29 mouse cellular contexts compared by ENCODE assay signal in genomic region chr17:72820425-72820824, GRCm38 (mm10). TPM values are rescaled to one million over a fixed set of nuclear protein-coding genes. Genes with fewer than 3 reads are reported as not detected.
DNase-seq lines count a peak whose midpoint lies in the region; ATAC-seq lines count a peak whose summit lies in the region.
"Had no signal": no experiment of that assay in that cellular context is flagged by ENCODE, and none has a peak within 500 bp of the region (broad histone marks: within the 10 kb centered on the region; RNA-seq: fewer than 3 reads in every experiment).

No protein-coding gene starts in this region.

- H3K9me3 ChIP-seq in heart, embryonic 13.5 days = no peaks in the 10 kb centered on the region
- H3K9me3 ChIP-seq in heart, embryonic 10.5 days = no peaks in the 10 kb centered on the region
- H3K9me3 ChIP-seq in intestine, embryonic 14.5 days (ENCODE audit: control insufficient read depth, low read length) = no peaks in the 10 kb centered on the region
- H3K9me3 ChIP-seq in intestine, embryonic 16.5 days (ENCODE audit: control insufficient read depth, low read length) = no peaks in the 10 kb centered on the region
- H3K9me3 ChIP-seq: embryonic facial prominence, embryonic 13.5 days; forebrain, embryonic 10.5 days; hindbrain, embryonic 10.5 days; hindbrain, embryonic 15.5 days; limb, embryonic 12.5 days; lung, embryonic 15.5 days; neural tube, embryonic 12.5 days had no signal

- no peaks in the 10 kb centered on the region for H3K36me3 ChIP-seq in heart, embryonic 13.5 days
- H3K36me3 ChIP-seq in heart, embryonic 10.5 days = no peaks in the 10 kb centered on the region
- H3K36me3 ChIP-seq in intestine, embryonic 14.5 days (ENCODE audit: control insufficient read depth, insufficient read depth, low read length) = no peaks in the 10 kb centered on the region
- H3K36me3 ChIP-seq in intestine, embryonic 16.5 days (ENCODE audit: control insufficient read depth, insufficient read depth, low read length) = no peaks in the 10 kb centered on the region
- H3K36me3 ChIP-seq: embryonic facial prominence, embryonic 13.5 days; forebrain, embryonic 10.5 days; hindbrain, embryonic 10.5 days; hindbrain, embryonic 15.5 days; limb, embryonic 12.5 days; lung, embryonic 15.5 days; neural tube, embryonic 12.5 days had no signal

- DNase-seq in heart, embryonic 10.5 days (ENCODE audit: low spot score) = no peak
- DNase-seq in intestine, embryonic 14.5 days (ENCODE audit: low spot score) = peak; percentile 46
- peak; percentile 21 for DNase-seq in 3T3-L1 (ENCODE audit: low read depth, low spot score)
- DNase-seq in heart, postnatal 36 days = peak; percentile 9 to 17
- no peak for DNase-seq in kidney, postnatal 25 days
- DNase-seq: adrenal gland, adult 2 months; B cell, adult 2 months; cerebellum, adult 18-20 months; cerebellum, postnatal 10 days; forebrain, postnatal 0 days; gastrocnemius, postnatal 10 days; kidney, adult 9 months; kidney, postnatal 10 days; right cerebral cortex, postnatal 4 days; thymus, adult 2 months had no signal

- intact Hi-C loops in heart, postnatal 36 days (cut with DNase I) = no loop called here

- H3K4me3 ChIP-seq in heart, embryonic 13.5 days = no peak overlapping the region
- no peak overlapping the region for H3K4me3 ChIP-seq in heart, embryonic 10.5 days
- no peak overlapping the region for H3K4me3 ChIP-seq in intestine, embryonic 14.5 days (ENCODE audit: low read depth, low read length)
- no peak overlapping the region for H3K4me3 ChIP-seq in intestine, embryonic 16.5 days (ENCODE audit: low read length)
- H3K4me3 ChIP-seq: embryonic facial prominence, embryonic 13.5 days; forebrain, embryonic 10.5 days; hindbrain, embryonic 10.5 days; hindbrain, embryonic 15.5 days; limb, embryonic 12.5 days; lung, embryonic 15.5 days; neural tube, embryonic 12.5 days had no signal

- H3K4me1 ChIP-seq in heart, embryonic 13.5 days = peaks cover 19% of the 10 kb centered on the region
- H3K4me1 ChIP-seq in heart, embryonic 10.5 days = peaks cover 19% of the 10 kb centered on the region
- no peaks in the 10 kb centered on the region for H3K4me1 ChIP-seq in intestine, embryonic 14.5 days (replicated peaks; ENCODE audit: control insufficient read depth, insufficient read depth, low read length)
- no peaks in the 10 kb centered on the region for H3K4me1 ChIP-seq in intestine, embryonic 16.5 days (ENCODE audit: control insufficient read depth, insufficient read depth, low read length)
- H3K4me1 ChIP-seq: hindbrain, embryonic 10.5 days; hindbrain, embryonic 15.5 days; limb, embryonic 12.5 days; lung, embryonic 15.5 days; neural tube, embryonic 12.5 days had no signal

- H3K9ac ChIP-seq in heart, embryonic 13.5 days = no peak overlapping the region
- no peak overlapping the region for H3K9ac ChIP-seq in intestine, embryonic 14.5 days (ENCODE audit: low read length)
- no peak overlapping the region for H3K9ac ChIP-seq in intestine, embryonic 16.5 days (ENCODE audit: low read depth, low read length)
- H3K9ac ChIP-seq: embryonic facial prominence, embryonic 13.5 days; forebrain, postnatal 0 days; hindbrain, embryonic 15.5 days; limb, embryonic 12.5 days; liver, embryonic 14.5 days; lung, embryonic 15.5 days; neural tube, embryonic 12.5 days had no signal

- ATAC-seq in heart, embryonic 13.5 days (ENCODE audit: extremely low read depth, insufficient number of reproducible peaks, low FRiP score, low TSS enrichment) = no peak
- no peak for ATAC-seq in intestine, embryonic 14.5 days (replicated peaks; ENCODE audit: low FRiP score, low TSS enrichment, low read depth)
- no peak for ATAC-seq in intestine, embryonic 16.5 days
- ATAC-seq: activated CD4-positive, CD25-positive, alpha-beta regulatory T cell, adult 4 months; forebrain, postnatal 0 days; inflammation-experienced regulatory T-cells, adult 6 months; midbrain, embryonic 16.5 days had no signal

- no peaks in the 10 kb centered on the region for H3K27me3 ChIP-seq in heart, embryonic 13.5 days (replicated peaks)
- no peaks in the 10 kb centered on the region for H3K27me3 ChIP-seq in heart, embryonic 10.5 days (ENCODE audit: insufficient read depth, poor library complexity, severe bottlenecking)
- no peaks in the 10 kb centered on the region for H3K27me3 ChIP-seq in intestine, embryonic 14.5 days (replicated peaks; ENCODE audit: control insufficient read depth, insufficient read depth, low read length)
- no peaks in the 10 kb centered on the region for H3K27me3 ChIP-seq in intestine, embryonic 16.5 days (replicated peaks; ENCODE audit: control insufficient read depth, insufficient read depth, low read length)
- H3K27me3 ChIP-seq: embryonic facial prominence, embryonic 13.5 days; hindbrain, embryonic 15.5 days; limb, embryonic 12.5 days; lung, embryonic 15.5 days; neural tube, embryonic 12.5 days had no signal

- H3K4me2 ChIP-seq in heart, embryonic 13.5 days = peak overlapping the region; percentile 25
- H3K4me2 ChIP-seq in intestine, embryonic 14.5 days (ENCODE audit: low read length) = no peak overlapping the region
- H3K4me2 ChIP-seq in intestine, embryonic 16.5 days (ENCODE audit: low read depth, low read length) = no peak overlapping the region
- H3K4me2 ChIP-seq: embryonic facial prominence, embryonic 13.5 days; hindbrain, embryonic 15.5 days; limb, embryonic 12.5 days; lung, embryonic 15.5 days; midbrain, embryonic 11.5 days; neural tube, embryonic 12.5 days had no signal

- H3K27ac ChIP-seq in heart, embryonic 13.5 days (replicated peaks) = peak overlapping the region; percentile 57
- no peak overlapping the region for H3K27ac ChIP-seq in heart, embryonic 10.5 days
- no peak overlapping the region for H3K27ac ChIP-seq in intestine, embryonic 14.5 days (ENCODE audit: low read depth)
- no peak overlapping the region for H3K27ac ChIP-seq in intestine, embryonic 16.5 days (ENCODE audit: low read length)
- H3K27ac ChIP-seq: embryonic facial prominence, embryonic 13.5 days; forebrain, embryonic 10.5 days; hindbrain, embryonic 10.5 days; hindbrain, embryonic 15.5 days; limb, embryonic 12.5 days; liver, embryonic 14.5 days; lung, embryonic 15.5 days; neural tube, embryonic 12.5 days had no signal

- 9% methylated on average over 4 of the region's 4 CpGs for WGBS in heart, embryonic 13.5 days
- WGBS in heart, embryonic 10.5 days = 16% methylated on average over 4 of the region's 4 CpGs
- WGBS in intestine, embryonic 14.5 days = 55% methylated on average over 4 of the region's 4 CpGs
- WGBS in intestine, embryonic 16.5 days = 49% methylated on average over 4 of the region's 4 CpGs

RNA-seq across cellular contexts. Expression of gene Ypel5, which starts 15.8 kb away (rescaled TPM):
- 63.9 and 66.8 TPM in 2 replicates for polyA plus RNA-seq in heart, embryonic 13.5 days (2015; fragmentation: Nextera tagmentation; extraction: Ambion mirVana)
- polyA plus RNA-seq in heart, embryonic 10.5 days (2016; fragmentation: Nextera tagmentation; extraction: Ambion mirVana) = 34.7 and 44.9 TPM in 2 replicates
- 35.9 and 39.1 TPM in 2 replicates for polyA plus RNA-seq in intestine, embryonic 14.5 days (2014; fragmentation: Nextera tagmentation; extraction: Ambion mirVana)
- polyA plus RNA-seq in intestine, embryonic 16.5 days (2015; fragmentation: Nextera tagmentation; extraction: Ambion mirVana) = 37.4 and 43.2 TPM in 2 replicates
- 10 to 100 TPM; 36.9 to 43.4 TPM for total RNA-seq in heart, postnatal 36 days (2021)

Comparison
In these comparisons a context has a peak if more than half of its experiments do, and no peak if none do; other contexts are left out.
1. DNase-seq: peak in intestine, embryonic 14.5 days (single experiment), 3T3-L1 (single experiment) and heart, postnatal 36 days (2 of 2); none in heart, embryonic 10.5 days (single experiment) and kidney, postnatal 25 days (0 of 2).